Mouse (Mus musculus): ENCODE results near the gene Nfib. TPM values are rescaled to one million over a fixed set of nuclear protein-coding genes. Genes with fewer than 3 reads are reported as not detected.

Nfib gene
- polyA plus RNA-seq, 1 experiment from 2014 or later, result 13.3 TPM

- H3K4me1 ChIP-seq (replicated peaks; ENCODE audit: insufficient read depth, low read length), result no peaks in the 10 kb centered on the region
- no peak for DNase-seq (ENCODE audit: low spot score)
These were observed 222.3 kb downstream of the Nfib start for GRCm38 (mm10) chr4:82483298-82483697.

GRCm38 (mm10) chr4:82480635-82481034, 224.9 kb downstream of the Nfib start:
- Histone ChIP-seq H3K27ac (no peak overlapping the region), H3K4me1 (replicated peaks; ENCODE audit: insufficient read depth, low read length) (no peaks in the 10 kb centered on the region), H3K4me3 (replicated peaks; ENCODE audit: low read depth, low read length) (no peak overlapping the region), H3K9me3 (replicated peaks; ENCODE audit: low read length) (no peaks in the 10 kb centered on the region), H3K4me2 (ENCODE audit: low read length) (no peak overlapping the region), H3K36me3 (ENCODE audit: insufficient read depth, low read length) (no peaks in the 10 kb centered on the region), H3K9ac (ENCODE audit: low read depth, low read length) (no peak overlapping the region), H3K27me3 (ENCODE audit: insufficient read depth, low read length) (no peaks in the 10 kb centered on the region)
- ATAC-seq (replicated peaks; ENCODE audit: low FRiP score, low read depth), result no peak
- WGBS, result 86% methylated on average over 9 of the region's 9 CpGs
- no peak for DNase-seq (ENCODE audit: low spot score)
- TF ChIP-seq CTCF (IDR thresholded peaks at IDR 0.05; ENCODE audit: low read depth), result no peak

More at GRCm38 (mm10) chr4:82483298-82483697, 222.3 kb downstream of the Nfib start:
- Histone ChIP-seq H3K27ac (no peak overlapping the region), H3K36me3 (ENCODE audit: insufficient read depth, low read length) (no peaks in the 10 kb centered on the region), H3K9ac (ENCODE audit: low read depth, low read length) (no peak overlapping the region), H3K4me3 (replicated peaks; ENCODE audit: low read depth, low read length) (no peak overlapping the region), H3K9me3 (replicated peaks; ENCODE audit: low read length) (no peaks in the 10 kb centered on the region; the same call in 1 of the 2 replicates), H3K27me3 (ENCODE audit: insufficient read depth, low read length) (no peaks in the 10 kb centered on the region), H3K4me2 (ENCODE audit: low read length) (no peak overlapping the region)
- TF ChIP-seq CTCF (IDR thresholded peaks at IDR 0.05; ENCODE audit: low read depth), result no peak
- WGBS, result 68% methylated on average over 6 of the region's 6 CpGs
- ATAC-seq (replicated peaks; ENCODE audit: low FRiP score, low read depth), result no peak

- no peaks in the 10 kb centered on the region for H3K9me3 ChIP-seq (replicated peaks; ENCODE audit: low read length)
- no peak overlapping the region for H3K27ac ChIP-seq
- no peaks in the 10 kb centered on the region for H3K4me1 ChIP-seq (replicated peaks; ENCODE audit: insufficient read depth, low read length)
- DNase-seq (ENCODE audit: low spot score) (no peak), ATAC-seq (replicated peaks; ENCODE audit: low FRiP score, low read depth) (no peak)
- 63% methylated on average over 4 of the region's 4 CpGs for WGBS
- H3K9ac ChIP-seq (ENCODE audit: low read depth, low read length), result no peak overlapping the region
- no peak overlapping the region for H3K4me2 ChIP-seq (ENCODE audit: low read length)
- H3K36me3 ChIP-seq (ENCODE audit: insufficient read depth, low read length), result no peaks in the 10 kb centered on the region
- TF ChIP-seq CTCF (IDR thresholded peaks at IDR 0.05; ENCODE audit: low read depth), result peak; percentile 29; the same call in 1 of the 2 replicates
- H3K27me3 ChIP-seq (ENCODE audit: insufficient read depth, low read length), result no peaks in the 10 kb centered on the region
- no peak overlapping the region for H3K4me3 ChIP-seq (replicated peaks; ENCODE audit: low read depth, low read length)
These were observed 226.2 kb downstream of the Nfib start for GRCm38 (mm10) chr4:82479394-82479793.

GRCm38 (mm10) chr4:82477742-82478141, 227.8 kb downstream of the Nfib start:
- DNase-seq (ENCODE audit: low spot score), result no peak
- H3K4me2 ChIP-seq (ENCODE audit: low read length), result no peak overlapping the region
- no peak for TF ChIP-seq CTCF (IDR thresholded peaks at IDR 0.05; ENCODE audit: low read depth)
- H3K4me1 ChIP-seq (replicated peaks; ENCODE audit: insufficient read depth, low read length), result no peaks in the 10 kb centered on the region
- no peak for ATAC-seq (replicated peaks; ENCODE audit: low FRiP score, low read depth)
- no peaks in the 10 kb centered on the region for H3K36me3 ChIP-seq (ENCODE audit: insufficient read depth, low read length)
- H3K9me3 ChIP-seq (replicated peaks; ENCODE audit: low read length), result no peaks in the 10 kb centered on the region
- no peak overlapping the region for H3K27ac ChIP-seq
- no peak overlapping the region for H3K4me3 ChIP-seq (replicated peaks; ENCODE audit: low read depth, low read length)
- H3K27me3 ChIP-seq (ENCODE audit: insufficient read depth, low read length), result no peaks in the 10 kb centered on the region
- H3K9ac ChIP-seq (ENCODE audit: low read depth, low read length), result no peak overlapping the region
- 86% methylated on average over 2 of the region's 2 CpGs for WGBS

- 53% methylated on average over 2 of the region's 2 CpGs for WGBS
- Histone ChIP-seq H3K9me3 (replicated peaks; ENCODE audit: low read length) (no peaks in the 10 kb centered on the region), H3K9ac (ENCODE audit: low read depth, low read length) (no peak overlapping the region), H3K4me3 (replicated peaks; ENCODE audit: low read depth, low read length) (no peak overlapping the region), H3K27me3 (ENCODE audit: insufficient read depth, low read length) (no peaks in the 10 kb centered on the region), H3K27ac (no peak overlapping the region), H3K36me3 (ENCODE audit: insufficient read depth, low read length) (no peaks in the 10 kb centered on the region), H3K4me2 (ENCODE audit: low read length) (no peak overlapping the region), H3K4me1 (replicated peaks; ENCODE audit: insufficient read depth, low read length) (no peaks in the 10 kb centered on the region)
- no peak for TF ChIP-seq CTCF (IDR thresholded peaks at IDR 0.05; ENCODE audit: low read depth)
- no peak for DNase-seq (ENCODE audit: low spot score)
- no peak for ATAC-seq (replicated peaks; ENCODE audit: low FRiP score, low read depth)
These were observed 229.1 kb downstream of the Nfib start for GRCm38 (mm10) chr4:82476411-82476810.

GRCm38 (mm10) chr4:82474334-82474733, 231.2 kb downstream of the Nfib start:
- Histone ChIP-seq H3K9me3 (replicated peaks; ENCODE audit: low read length) (no peaks in the 10 kb centered on the region), H3K4me1 (replicated peaks; ENCODE audit: insufficient read depth, low read length) (no peaks in the 10 kb centered on the region), H3K27ac (no peak overlapping the region), H3K27me3 (ENCODE audit: insufficient read depth, low read length) (no peaks in the 10 kb centered on the region), H3K4me2 (ENCODE audit: low read length) (no peak overlapping the region), H3K4me3 (replicated peaks; ENCODE audit: low read depth, low read length) (no peak overlapping the region), H3K9ac (ENCODE audit: low read depth, low read length) (no peak overlapping the region), H3K36me3 (ENCODE audit: insufficient read depth, low read length) (no peaks in the 10 kb centered on the region)
- 82% methylated on average over 5 of the region's 5 CpGs for whole genome bisulfite sequencing
- ATAC-seq (replicated peaks; ENCODE audit: low FRiP score, low read depth) (no peak), DNase-seq (ENCODE audit: low spot score) (no peak)
- TF ChIP-seq CTCF (IDR thresholded peaks at IDR 0.05; ENCODE audit: low read depth), result no peak

- no peak overlapping the region for H3K27ac ChIP-seq
- no peak for TF ChIP-seq CTCF (IDR thresholded peaks at IDR 0.05; ENCODE audit: low read depth)
- WGBS, result 89% methylated on average over 3 of the region's 3 CpGs
These were observed 234.6 kb downstream of the Nfib start for GRCm38 (mm10) chr4:82470938-82471320.

More at GRCm38 (mm10) chr4:82470938-82471320, 234.6 kb downstream of the Nfib start:
- Histone ChIP-seq H3K36me3 (ENCODE audit: insufficient read depth, low read length) (no peaks in the 10 kb centered on the region), H3K9me3 (replicated peaks; ENCODE audit: low read length) (no peaks in the 10 kb centered on the region), H3K4me3 (replicated peaks; ENCODE audit: low read depth, low read length) (no peak overlapping the region), H3K4me2 (ENCODE audit: low read length) (no peak overlapping the region), H3K4me1 (replicated peaks; ENCODE audit: insufficient read depth, low read length) (peaks cover 5% of the 10 kb centered on the region), H3K27me3 (ENCODE audit: insufficient read depth, low read length) (no peaks in the 10 kb centered on the region), H3K9ac (ENCODE audit: low read depth, low read length) (no peak overlapping the region)
- DNase-seq (ENCODE audit: low spot score), result no peak
- no peak for ATAC-seq (replicated peaks; ENCODE audit: low FRiP score, low read depth)

All from kidney, postnatal 0 days (tissue).